Mouse (Mus musculus): Measurements from ENCODE around the gene Knop1. TPM values are rescaled to one million over a fixed set of nuclear protein-coding genes. Genes with fewer than 3 reads are reported as not detected.

Knop1 gene
- polyA plus RNA-seq, 1 experiment = 13.4 TPM

- TF ChIP-seq GATA1 (IDR thresholded peaks at IDR 0.05; ENCODE audit: borderline replicate concordance, low read length) (no peak), FLI1 (IDR thresholded peaks at IDR 0.05; ENCODE audit: low read length) (no peak)
- Histone ChIP-seq H3K4me1 (0 out of 2 replicates have a peak, but pooled peaks cover under 1% of the 10 kb centered on the region), H3K9me3 (no peaks in the 10 kb centered on the region), H3K4me3 (replicated peaks) (no peak overlapping the region), H3K27me3 (replicated peaks) (peaks cover 18% of the 10 kb centered on the region), H3K36me3 (replicated peaks; ENCODE audit: low read length) (no peaks in the 10 kb centered on the region)
Measured at GRCm38 (mm10) chr7:118884969-118885368, 28.9 kb upstream of the Knop1 start.

- H3K4me3 ChIP-seq (replicated peaks) = no peak overlapping the region
- no peaks in the 10 kb centered on the region for H3K4me1 ChIP-seq
- no peaks in the 10 kb centered on the region for H3K36me3 ChIP-seq (replicated peaks; ENCODE audit: low read length)
- peaks cover 18% of the 10 kb centered on the region for H3K27me3 ChIP-seq (replicated peaks)
- no peak for TF ChIP-seq GATA1 (IDR thresholded peaks at IDR 0.05; ENCODE audit: borderline replicate concordance, low read length)
- no peak for TF ChIP-seq FLI1 (IDR thresholded peaks at IDR 0.05; ENCODE audit: low read length)
- H3K9me3 ChIP-seq = no peaks in the 10 kb centered on the region
Measured at GRCm38 (mm10) chr7:118883957-118884356, 27.9 kb upstream of the Knop1 start.

GRCm38 (mm10) chr7:118879466-118880029 is 23.5 kb upstream of the Knop1 start:
- H3K4me1 ChIP-seq = no peaks in the 10 kb centered on the region
- no peaks in the 10 kb centered on the region for H3K9me3 ChIP-seq
- no peaks in the 10 kb centered on the region for H3K36me3 ChIP-seq (replicated peaks; ENCODE audit: low read length)
- no peak overlapping the region for H3K4me3 ChIP-seq (replicated peaks)
- H3K27me3 ChIP-seq (replicated peaks) = peaks cover 22% of the 10 kb centered on the region
- TF ChIP-seq GATA1 (IDR thresholded peaks at IDR 0.05; ENCODE audit: borderline replicate concordance, low read length) = no peak
- no peak for TF ChIP-seq FLI1 (IDR thresholded peaks at IDR 0.05; ENCODE audit: low read length)

GRCm38 (mm10) chr7:118865362-118865761 is 9.3 kb upstream of the Knop1 start:
- no peaks in the 10 kb centered on the region for H3K27me3 ChIP-seq (replicated peaks)
- H3K4me3 ChIP-seq (replicated peaks) = no peak overlapping the region
- TF ChIP-seq FLI1 (IDR thresholded peaks at IDR 0.05; ENCODE audit: low read length) = no peak
- no peak for TF ChIP-seq GATA1 (IDR thresholded peaks at IDR 0.05; ENCODE audit: borderline replicate concordance, low read length)
- H3K9me3 ChIP-seq = no peaks in the 10 kb centered on the region; the same call in 1 of the 2 replicates
- H3K4me1 ChIP-seq = no peaks in the 10 kb centered on the region
- no peaks in the 10 kb centered on the region for H3K36me3 ChIP-seq (replicated peaks; ENCODE audit: low read length)

- TF ChIP-seq GATA1 (IDR thresholded peaks at IDR 0.05; ENCODE audit: borderline replicate concordance, low read length) (no peak), FLI1 (IDR thresholded peaks at IDR 0.05; ENCODE audit: low read length) (no peak)
- Histone ChIP-seq H3K4me1 (peaks cover 27% of the 10 kb centered on the region), H3K4me3 (replicated peaks) (no peak overlapping the region), H3K27me3 (replicated peaks) (no peaks in the 10 kb centered on the region), H3K36me3 (replicated peaks; ENCODE audit: low read length) (peaks cover 5% of the 10 kb centered on the region), H3K9me3 (no peaks in the 10 kb centered on the region; the same call in 1 of the 2 replicates)
Measured at GRCm38 (mm10) chr7:118858640-118859039, 2.6 kb upstream of the Knop1 start.

- peak within 1 kb of the TSS; percentile 99 for H3K4me3 ChIP-seq (replicated peaks)
- H3K9me3 ChIP-seq = no peaks in the 10 kb centered on the region
- peaks cover 57% of the 10 kb centered on the region for H3K4me1 ChIP-seq
- no peaks in the 10 kb centered on the region for H3K27me3 ChIP-seq (replicated peaks)
- peaks cover 38% of the 10 kb centered on the region for H3K36me3 ChIP-seq (replicated peaks; ENCODE audit: low read length)
- TF ChIP-seq FLI1 (IDR thresholded peaks at IDR 0.05; ENCODE audit: low read length) (no peak), GATA1 (IDR thresholded peaks at IDR 0.05; ENCODE audit: borderline replicate concordance, low read length) (no peak)
Measured at GRCm38 (mm10) chr7:118855171-118855876, 730 bp downstream of the Knop1 start, which contains the start of gene Iqck. Gene Iqck (plus strand): TSS chr7:118855752.

GRCm38 (mm10) chr7:118854606-118855005 is 1.4 kb downstream of the Knop1 start:
- no peak for TF ChIP-seq FLI1 (IDR thresholded peaks at IDR 0.05; ENCODE audit: low read length)
- no peak for TF ChIP-seq GATA1 (IDR thresholded peaks at IDR 0.05; ENCODE audit: borderline replicate concordance, low read length)
- Histone ChIP-seq H3K4me3 (replicated peaks) (peak overlapping the region; percentile 99), H3K36me3 (replicated peaks; ENCODE audit: low read length) (peaks cover 45% of the 10 kb centered on the region), H3K4me1 (peaks cover 64% of the 10 kb centered on the region), H3K9me3 (no peaks in the 10 kb centered on the region), H3K27me3 (replicated peaks) (no peaks in the 10 kb centered on the region)

DNA sequence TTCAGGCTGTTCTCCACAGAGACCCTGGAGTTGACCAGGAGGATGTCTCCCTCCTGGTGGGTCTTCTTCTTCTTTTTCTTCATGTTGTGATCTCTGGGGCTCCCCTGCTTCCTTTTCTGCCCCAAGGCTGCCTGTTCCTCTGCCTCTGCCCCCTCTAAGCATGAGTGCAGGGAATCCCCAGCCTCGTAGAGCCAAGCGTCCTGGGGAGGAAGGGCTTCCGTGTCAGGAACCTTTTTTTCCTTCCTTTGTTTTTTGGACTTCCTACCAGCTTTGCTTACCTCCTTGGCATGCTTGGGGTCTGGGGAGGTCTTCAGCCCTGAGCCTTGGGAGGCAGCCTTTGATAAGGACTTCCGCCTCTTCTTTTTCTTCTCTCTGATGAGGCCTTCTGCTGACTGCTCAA is 3.4 kb downstream of the Knop1 start:
- no peaks in the 10 kb centered on the region for H3K9me3 ChIP-seq
- H3K4me3 ChIP-seq (replicated peaks) = no peak overlapping the region
- H3K36me3 ChIP-seq (replicated peaks; ENCODE audit: low read length) = peaks cover 65% of the 10 kb centered on the region
- H3K27me3 ChIP-seq (replicated peaks) = no peaks in the 10 kb centered on the region
- TF ChIP-seq GATA1 (IDR thresholded peaks at IDR 0.05; ENCODE audit: borderline replicate concordance, low read length) (no peak), FLI1 (IDR thresholded peaks at IDR 0.05; ENCODE audit: low read length) (no peak)
- peaks cover 67% of the 10 kb centered on the region for H3K4me1 ChIP-seq

GRCm38 (mm10) chr7:118851571-118851970 is 4.5 kb downstream of the Knop1 start:
- no peak for TF ChIP-seq FLI1 (IDR thresholded peaks at IDR 0.05; ENCODE audit: low read length)
- TF ChIP-seq GATA1 (IDR thresholded peaks at IDR 0.05; ENCODE audit: borderline replicate concordance, low read length) = no peak
- Histone ChIP-seq H3K9me3 (no peaks in the 10 kb centered on the region), H3K4me1 (peaks cover 65% of the 10 kb centered on the region), H3K36me3 (replicated peaks; ENCODE audit: low read length) (peaks cover 74% of the 10 kb centered on the region), H3K4me3 (replicated peaks) (no peak overlapping the region), H3K27me3 (replicated peaks) (no peaks in the 10 kb centered on the region)

GRCm38 (mm10) chr7:118850676-118851290 is 5.3 kb downstream of the Knop1 start:
- Histone ChIP-seq H3K36me3 (replicated peaks; ENCODE audit: low read length) (peaks cover 82% of the 10 kb centered on the region), H3K4me1 (peaks cover 59% of the 10 kb centered on the region), H3K4me3 (replicated peaks) (no peak overlapping the region), H3K27me3 (replicated peaks) (no peaks in the 10 kb centered on the region), H3K9me3 (no peaks in the 10 kb centered on the region)
- TF ChIP-seq GATA1 (IDR thresholded peaks at IDR 0.05; ENCODE audit: borderline replicate concordance, low read length) (no peak), FLI1 (IDR thresholded peaks at IDR 0.05; ENCODE audit: low read length) (no peak)

Measured in megakaryocyte, embryonic 14.5 days (primary cell).